Mouse (Mus musculus): Measurements from ENCODE around the gene Dbi. TPM values are rescaled to one million over a fixed set of nuclear protein-coding genes. Genes with fewer than 3 reads are reported as not detected.

Dbi gene
- polyA plus RNA-seq, 1 experiment: 418 TPM

- Histone ChIP-seq H3K79me3 (ENCODE audit: low read depth) (no peaks in the 10 kb centered on the region), H3ac (ENCODE audit: control insufficient read depth, insufficient read length, low read depth) (no peak overlapping the region), H3K79me2 (ENCODE audit: control insufficient read depth, insufficient read depth) (no peaks in the 10 kb centered on the region), H3K4me3 (ENCODE audit: insufficient read depth, poor library complexity, severe bottlenecking) (no peak overlapping the region), H3K27me3 (ENCODE audit: control insufficient read depth, insufficient read depth, insufficient read length) (no peaks in the 10 kb centered on the region), H3K36me3 (ENCODE audit: control insufficient read depth, insufficient read depth) (no peaks in the 10 kb centered on the region)
- no peak for TF ChIP-seq CEBPB (IDR thresholded peaks at IDR 0.05; ENCODE audit: low read depth)
- no peak for TF ChIP-seq CTCF (IDR thresholded peaks at IDR 0.05; ENCODE audit: control insufficient read depth, insufficient read depth, insufficient read length)
- TF ChIP-seq MAX (IDR thresholded peaks at IDR 0.05): no peak
- no peak for TF ChIP-seq FOSL1 (IDR thresholded peaks at IDR 0.05; ENCODE audit: insufficient read depth, low read length, poor library complexity, severe bottlenecking)
- no peak for TF ChIP-seq MYOG (IDR thresholded peaks at IDR 0.05; ENCODE audit: control insufficient read depth, extremely low read depth, insufficient read length)
- no peak for TF ChIP-seq USF1 (IDR thresholded peaks at IDR 0.05; ENCODE audit: low read depth)
Measured at GRCm38 (mm10) chr1:120082957-120083585, 37.8 kb downstream of the Dbi start.

GRCm38 (mm10) chr1:120080632-120081031, 40.2 kb downstream of the Dbi start:
- H3K79me2 ChIP-seq (ENCODE audit: control insufficient read depth, insufficient read depth): no peaks in the 10 kb centered on the region
- H3K36me3 ChIP-seq (ENCODE audit: control insufficient read depth, insufficient read depth): no peaks in the 10 kb centered on the region
- no peaks in the 10 kb centered on the region for H3K79me3 ChIP-seq (ENCODE audit: low read depth)
- H3K27me3 ChIP-seq (ENCODE audit: control insufficient read depth, insufficient read depth, insufficient read length): no peaks in the 10 kb centered on the region
- H3ac ChIP-seq (ENCODE audit: control insufficient read depth, insufficient read length, low read depth): no peak overlapping the region
- H3K4me3 ChIP-seq (ENCODE audit: insufficient read depth, poor library complexity, severe bottlenecking): no peak overlapping the region
- TF ChIP-seq CTCF (IDR thresholded peaks at IDR 0.05; ENCODE audit: control insufficient read depth, insufficient read depth, insufficient read length) (no peak), MYOD1 (IDR thresholded peaks at IDR 0.05; ENCODE audit: control insufficient read depth, insufficient read length, low read depth) (peak; percentile 88)

- Histone ChIP-seq H3K79me2 (ENCODE audit: control insufficient read depth, insufficient read depth) (peaks cover 5% of the 10 kb centered on the region), H3K36me3 (ENCODE audit: control insufficient read depth, insufficient read depth) (no peaks in the 10 kb centered on the region), H3ac (ENCODE audit: control insufficient read depth, insufficient read length, low read depth) (no peak overlapping the region), H3K79me3 (ENCODE audit: low read depth) (no peaks in the 10 kb centered on the region), H3K4me3 (ENCODE audit: insufficient read depth, poor library complexity, severe bottlenecking) (no peak overlapping the region), H3K27me3 (ENCODE audit: control insufficient read depth, insufficient read depth, insufficient read length) (no peaks in the 10 kb centered on the region)
- TF ChIP-seq MYOG (IDR thresholded peaks at IDR 0.05; ENCODE audit: control insufficient read depth, extremely low read depth, insufficient read length): no peak
- TF ChIP-seq CTCF (IDR thresholded peaks at IDR 0.05; ENCODE audit: control insufficient read depth, insufficient read depth, insufficient read length): no peak
- no peak for TF ChIP-seq CEBPB (IDR thresholded peaks at IDR 0.05; ENCODE audit: low read depth)
- no peak for TF ChIP-seq MYOD1 (IDR thresholded peaks at IDR 0.05; ENCODE audit: control insufficient read depth, insufficient read length, low read depth)
- no peak for TF ChIP-seq MAX (IDR thresholded peaks at IDR 0.05)
- TF ChIP-seq USF1 (IDR thresholded peaks at IDR 0.05; ENCODE audit: low read depth): no peak
- no peak for TF ChIP-seq FOSL1 (IDR thresholded peaks at IDR 0.05; ENCODE audit: insufficient read depth, low read length, poor library complexity, severe bottlenecking)
Measured at GRCm38 (mm10) chr1:120077746-120078410, 43.0 kb downstream of the Dbi start.

- Histone ChIP-seq H3K4me3 (ENCODE audit: insufficient read depth, poor library complexity, severe bottlenecking) (no peak overlapping the region), H3K27me3 (ENCODE audit: control insufficient read depth, insufficient read depth, insufficient read length) (no peaks in the 10 kb centered on the region), H3K79me3 (ENCODE audit: low read depth) (peaks cover 4% of the 10 kb centered on the region), H3ac (ENCODE audit: control insufficient read depth, insufficient read length, low read depth) (no peak overlapping the region), H3K79me2 (ENCODE audit: control insufficient read depth, insufficient read depth) (peaks cover 24% of the 10 kb centered on the region), H3K36me3 (ENCODE audit: control insufficient read depth, insufficient read depth) (no peaks in the 10 kb centered on the region)
- TF ChIP-seq MAX (IDR thresholded peaks at IDR 0.05): no peak
- no peak for TF ChIP-seq USF1 (IDR thresholded peaks at IDR 0.05; ENCODE audit: low read depth)
- no peak for TF ChIP-seq FOSL1 (IDR thresholded peaks at IDR 0.05; ENCODE audit: insufficient read depth, low read length, poor library complexity, severe bottlenecking)
- no peak for TF ChIP-seq MYOG (IDR thresholded peaks at IDR 0.05; ENCODE audit: control insufficient read depth, extremely low read depth, insufficient read length)
- no peak for TF ChIP-seq CEBPB (IDR thresholded peaks at IDR 0.05; ENCODE audit: low read depth)
- no peak for TF ChIP-seq CTCF (IDR thresholded peaks at IDR 0.05; ENCODE audit: control insufficient read depth, insufficient read depth, insufficient read length)
- no peak for TF ChIP-seq MYOD1 (IDR thresholded peaks at IDR 0.05; ENCODE audit: control insufficient read depth, insufficient read length, low read depth)
Measured at GRCm38 (mm10) chr1:120075507-120075906, 45.4 kb downstream of the Dbi start.

GRCm38 (mm10) chr1:120074931-120075330, 45.9 kb downstream of the Dbi start:
- H3K79me3 ChIP-seq (ENCODE audit: low read depth): peaks cover 4% of the 10 kb centered on the region
- no peaks in the 10 kb centered on the region for H3K27me3 ChIP-seq (ENCODE audit: control insufficient read depth, insufficient read depth, insufficient read length)
- no peak overlapping the region for H3ac ChIP-seq (ENCODE audit: control insufficient read depth, insufficient read length, low read depth)
- peaks cover 26% of the 10 kb centered on the region for H3K79me2 ChIP-seq (ENCODE audit: control insufficient read depth, insufficient read depth)
- no peaks in the 10 kb centered on the region for H3K36me3 ChIP-seq (ENCODE audit: control insufficient read depth, insufficient read depth)
- no peak for TF ChIP-seq FOSL1 (IDR thresholded peaks at IDR 0.05; ENCODE audit: insufficient read depth, low read length, poor library complexity, severe bottlenecking)
- TF ChIP-seq MYOD1 (IDR thresholded peaks at IDR 0.05; ENCODE audit: control insufficient read depth, insufficient read length, low read depth): no peak
- no peak for TF ChIP-seq MAX (IDR thresholded peaks at IDR 0.05)
- TF ChIP-seq MYOG (IDR thresholded peaks at IDR 0.05; ENCODE audit: control insufficient read depth, extremely low read depth, insufficient read length): no peak
- H3K4me3 ChIP-seq (ENCODE audit: insufficient read depth, poor library complexity, severe bottlenecking): no peak overlapping the region

GRCm38 (mm10) chr1:120074307-120074702, 46.6 kb downstream of the Dbi start:
- Histone ChIP-seq H3K36me3 (ENCODE audit: control insufficient read depth, insufficient read depth) (no peaks in the 10 kb centered on the region), H3K27me3 (ENCODE audit: control insufficient read depth, insufficient read depth, insufficient read length) (no peaks in the 10 kb centered on the region), H3K4me3 (ENCODE audit: insufficient read depth, poor library complexity, severe bottlenecking) (no peak overlapping the region), H3K79me3 (ENCODE audit: low read depth) (peaks cover 4% of the 10 kb centered on the region), H3K79me2 (ENCODE audit: control insufficient read depth, insufficient read depth) (peaks cover 32% of the 10 kb centered on the region), H3ac (ENCODE audit: control insufficient read depth, insufficient read length, low read depth) (peak overlapping the region; percentile 63)
- TF ChIP-seq CTCF (IDR thresholded peaks at IDR 0.05; ENCODE audit: control insufficient read depth, insufficient read depth, insufficient read length): no peak
- TF ChIP-seq CEBPB (IDR thresholded peaks at IDR 0.05; ENCODE audit: low read depth): no peak
- no peak for TF ChIP-seq USF1 (IDR thresholded peaks at IDR 0.05; ENCODE audit: low read depth)

All from C2C12 (cell line).